In genomic region chr13:37619841-37620725, GRCm38 (mm10) we compare ENCODE assay signal across 7 mouse cellular contexts.
DNase-seq lines count a peak whose midpoint lies in the region; TF ChIP-seq lines count a peak whose summit lies in the region.

No protein-coding gene starts in this region.

- peak; percentile 37 for DNase-seq in CD4-positive helper T cell, adult 2 months (ENCODE audit: low read depth, low spot score)
- DNase-seq in T-cell, adult 2 months (ENCODE audit: low spot score): peak; percentile 27
- peak; percentile 38 for DNase-seq in gastrocnemius, postnatal 25 days
- peak; percentile 90 for DNase-seq in kidney, adult 2 months
- peak; percentile 53 for DNase-seq in lung, adult 2 months
- peak; percentile 19 to 36 for DNase-seq in spleen, adult 2 months (ENCODE audit: low read depth in 1 of 2, low spot score in 2 of 2)
- no peak for DNase-seq in cerebellum, adult 9-11 months

- H3K4me1 ChIP-seq in kidney, adult 2 months (ENCODE audit: control insufficient read depth, insufficient read depth, low read length): peaks cover 13% of the 10 kb centered on the region
- H3K4me1 ChIP-seq in lung, adult 2 months (ENCODE audit: control insufficient read depth, insufficient read depth, low read length): peaks cover 5% of the 10 kb centered on the region
- peaks cover 11% of the 10 kb centered on the region; the same call in 1 of the 2 replicates for H3K4me1 ChIP-seq in spleen, adult 2 months (ENCODE audit: control insufficient read depth, insufficient read depth, insufficient read length)

- TF ChIP-seq CTCF in kidney, adult 2 months (conservative IDR thresholded peaks at IDR 0.05; ENCODE audit: insufficient read depth, insufficient read length, low read depth, low read length): 0 out of 2 replicates have a peak, but pooled peaks have one; percentile 10
- no peak for TF ChIP-seq CTCF in lung, adult 2 months (IDR thresholded peaks at IDR 0.05; ENCODE audit: insufficient read depth, low read length)
- no peak for TF ChIP-seq CTCF in spleen, adult 2 months (IDR thresholded peaks at IDR 0.05; ENCODE audit: extremely low read depth, insufficient read depth, insufficient read length, insufficient replicate concordance)

- 22% methylated on average over 11 of the region's 11 CpGs for WGBS in kidney, adult 2 months
- 28% methylated on average over 11 of the region's 11 CpGs for WGBS in lung, adult 2 months
- 18% methylated on average over 11 of the region's 11 CpGs for WGBS in spleen, adult 2 months

- no peaks in the 10 kb centered on the region for H3K27me3 ChIP-seq in kidney, adult 2 months (replicated peaks; ENCODE audit: control insufficient read depth, insufficient read depth, low read length)
- H3K27me3 ChIP-seq in spleen, adult 2 months (ENCODE audit: control insufficient read depth, insufficient read depth, low read length): no peaks in the 10 kb centered on the region

- H3K36me3 ChIP-seq in kidney, adult 2 months (ENCODE audit: control insufficient read depth, insufficient read depth, low read length): no peaks in the 10 kb centered on the region
- no peaks in the 10 kb centered on the region for H3K36me3 ChIP-seq in spleen, adult 2 months (ENCODE audit: control insufficient read depth, insufficient read depth, low read length)

- no peak for TF ChIP-seq POLR2A in kidney, adult 2 months (IDR thresholded peaks at IDR 0.05; ENCODE audit: low read depth, low read length)
- no peak; the same call in 1 of the 2 replicates for TF ChIP-seq POLR2A in lung, adult 2 months (IDR thresholded peaks at IDR 0.05; ENCODE audit: borderline replicate concordance, extremely low read depth, low read depth, low read length)
- no peak for TF ChIP-seq POLR2A in spleen, adult 2 months (IDR thresholded peaks at IDR 0.05; ENCODE audit: low read depth, low read length)

- H3K4me3 ChIP-seq in kidney, adult 2 months (ENCODE audit: insufficient read depth, low read depth, low read length): no peak overlapping the region
- H3K4me3 ChIP-seq in lung, adult 2 months (replicated peaks; ENCODE audit: extremely low read depth, low read depth, low read length): no peak overlapping the region
- no peak overlapping the region for H3K4me3 ChIP-seq in spleen, adult 2 months (ENCODE audit: extremely low read depth, insufficient read depth, insufficient read length)

- H3K27ac ChIP-seq in kidney, adult 2 months (ENCODE audit: insufficient read depth, low read depth, low read length): peak overlapping the region; percentile 96
- H3K27ac ChIP-seq in spleen, adult 2 months (ENCODE audit: insufficient read depth, low read length): peak overlapping the region; percentile 86
